Mouse (Mus musculus) cerebellum, adult 8-10 months (tissue): ENCODE data around the gene Elavl4.

Experiments
- DNase-seq: peaks from one replicate; pipeline ENCODE4 v3.0.0; 2022

The Elavl4 gene

GRCm38 (mm10) chr4:110351178-110352000 is at the start of gene Elavl4:
Elavl4 (minus strand) TSS chr4:110351909.
- peak; percentile 73 for DNase-seq

- peak; percentile 25 for DNase-seq
These were observed 45.9 kb upstream of the Elavl4 start, which contains the start of gene Agbl4 for GRCm38 (mm10) chr4:110397618-110398045. Agbl4 (plus strand) TSS chr4:110397661.

GRCm38 (mm10) chr4:110396221-110396620 is 44.5 kb upstream of the Elavl4 start:
- no peak for DNase-seq

- DNase-seq, result no peak
These were observed 8.9 kb upstream of the Elavl4 start for GRCm38 (mm10) chr4:110360568-110360967.

DNA sequence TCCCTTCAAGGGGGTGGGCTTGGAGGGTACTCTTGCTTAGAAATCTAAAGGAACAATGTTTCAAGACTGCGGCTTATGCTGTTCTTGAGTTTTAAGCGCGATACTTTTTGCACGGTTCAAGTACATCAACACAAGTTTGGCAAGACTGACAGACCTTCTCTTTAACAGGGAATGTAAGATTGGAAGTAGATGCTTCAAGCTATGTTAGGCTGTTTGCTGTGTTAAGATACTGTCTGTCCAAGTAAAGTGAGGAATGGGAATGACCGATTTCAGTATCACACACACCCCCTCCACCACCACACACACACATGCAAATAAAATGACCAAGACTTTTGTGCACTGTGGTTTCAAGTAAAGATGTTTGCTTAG is 276 bp upstream of the Elavl4 start:
- no peak for DNase-seq

- DNase-seq, result no peak
These were observed 892 bp downstream of the Elavl4 start for GRCm38 (mm10) chr4:110350856-110351177.

DNA sequence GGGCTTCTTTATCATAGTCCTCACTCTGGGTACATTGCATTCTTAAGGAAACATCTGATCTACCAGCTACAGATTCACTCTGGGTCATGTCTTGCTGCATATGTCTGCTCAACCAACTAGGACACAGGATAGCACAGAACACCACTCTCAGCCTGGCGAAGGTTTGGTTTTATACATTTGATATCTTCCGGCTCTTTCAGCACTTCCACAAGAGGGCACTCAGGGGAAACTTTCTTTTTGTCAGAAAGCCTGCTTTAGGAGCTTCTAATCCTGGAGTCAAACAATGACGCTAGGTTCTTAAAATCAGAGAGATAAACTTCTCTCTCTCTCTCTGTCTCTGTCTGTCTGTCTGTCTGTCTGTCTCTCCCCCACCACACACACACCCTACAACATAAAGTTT is 27.8 kb downstream of the Elavl4 start:
- DNase-seq, result no peak

- DNase-seq, result no peak
These were observed 39.6 kb downstream of the Elavl4 start for GRCm38 (mm10) chr4:110312126-110312525.

- DNase-seq, result no peak
These were observed 44.7 kb downstream of the Elavl4 start for GRCm38 (mm10) chr4:110306972-110307371.

GRCm38 (mm10) chr4:110306559-110306958 is 45.1 kb downstream of the Elavl4 start:
- no peak for DNase-seq

DNA sequence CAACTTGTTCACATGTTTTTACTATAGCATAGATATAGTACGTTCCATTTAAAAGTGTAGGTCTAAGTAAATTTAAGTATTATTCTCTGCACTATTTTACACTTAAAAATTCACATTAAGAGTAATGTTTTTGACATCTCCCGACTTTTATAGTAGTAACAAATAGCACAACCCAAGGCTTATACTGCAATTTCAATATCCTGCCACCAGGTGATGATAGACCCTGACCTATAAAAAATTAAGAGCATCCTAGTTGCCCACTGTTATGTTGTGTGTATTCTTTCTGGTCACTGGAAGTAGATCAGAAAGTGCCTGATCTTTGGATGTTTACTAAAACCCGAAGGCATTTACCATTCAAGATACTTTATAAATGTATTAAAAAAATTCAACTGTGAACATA is 55.9 kb downstream of the Elavl4 start:
- DNase-seq, result no peak

- no peak for DNase-seq
These were observed 58.5 kb downstream of the Elavl4 start for GRCm38 (mm10) chr4:110293238-110293637.

DNA sequence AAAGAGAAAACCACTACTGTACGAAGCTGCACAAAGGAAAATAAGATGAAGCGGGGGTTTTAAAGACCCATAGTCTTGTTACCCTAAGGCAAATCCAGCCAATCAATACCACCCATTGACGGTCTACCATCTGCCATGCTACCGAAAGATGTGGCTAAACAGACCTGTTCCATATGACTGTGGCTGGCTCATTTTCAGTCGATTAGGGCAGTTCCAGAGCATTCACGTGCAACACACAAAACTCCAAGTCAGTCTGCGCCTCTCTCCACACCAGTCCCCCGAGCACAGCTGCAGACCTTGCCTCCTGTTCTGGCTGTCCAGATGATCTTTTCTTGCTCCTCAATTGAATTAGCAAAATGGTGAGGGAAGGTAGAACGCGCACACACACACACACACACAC is 59.2 kb downstream of the Elavl4 start:
- DNase-seq, result no peak

DNA sequence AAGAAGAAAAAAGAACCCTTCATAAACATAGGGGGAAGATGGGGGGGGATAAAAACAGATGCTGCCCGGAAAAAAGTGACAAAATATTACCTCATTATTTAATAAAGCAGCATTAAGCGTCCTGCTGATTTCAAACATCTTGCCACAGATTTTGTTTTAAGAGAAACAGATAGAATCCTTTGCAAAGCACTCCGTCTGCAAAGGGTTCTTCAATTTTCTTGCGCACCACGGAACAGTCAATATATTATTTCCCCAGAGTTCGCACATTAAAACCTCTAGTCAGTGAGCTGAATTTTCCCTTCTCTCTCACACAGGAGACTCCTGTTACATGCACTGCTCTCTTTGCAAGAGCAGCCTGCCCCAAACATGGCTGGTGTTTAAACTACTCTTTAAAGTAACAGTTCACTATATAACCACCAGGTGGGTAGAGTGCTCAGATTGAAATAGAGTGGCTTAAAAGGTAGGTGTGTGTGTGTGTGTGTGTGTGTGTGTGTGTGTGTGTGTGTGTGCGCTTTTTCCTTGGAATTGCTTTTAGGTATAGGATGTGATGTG is 61.1 kb downstream of the Elavl4 start:
- peak; percentile 48 for DNase-seq

DNA sequence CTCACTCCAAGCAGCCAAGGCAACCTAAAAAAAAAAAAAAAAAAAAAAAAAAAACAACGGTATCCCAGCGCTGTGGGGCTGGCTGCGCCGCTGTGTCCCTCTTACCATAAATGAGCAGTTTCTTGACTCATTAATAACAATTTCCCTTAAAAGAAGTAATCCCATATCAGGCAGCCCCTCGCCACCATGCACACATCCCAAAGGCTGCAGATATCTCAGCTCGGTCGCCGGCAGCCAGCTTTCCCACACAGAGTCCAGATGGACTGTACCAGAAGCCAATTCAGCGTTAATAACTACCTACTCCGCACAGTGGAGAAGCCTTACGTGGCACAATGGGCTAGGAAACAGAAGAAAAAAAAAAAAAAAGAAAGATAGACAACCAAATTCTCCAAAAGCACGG is 61.7 kb downstream of the Elavl4 start:
- peak; percentile 64 for DNase-seq

- DNase-seq, result peak; percentile 73
These were observed 64.2 kb downstream of the Elavl4 start for GRCm38 (mm10) chr4:110287412-110288067.

GRCm38 (mm10) chr4:110286841-110287240 is 64.9 kb downstream of the Elavl4 start:
- no peak for DNase-seq

DNA sequence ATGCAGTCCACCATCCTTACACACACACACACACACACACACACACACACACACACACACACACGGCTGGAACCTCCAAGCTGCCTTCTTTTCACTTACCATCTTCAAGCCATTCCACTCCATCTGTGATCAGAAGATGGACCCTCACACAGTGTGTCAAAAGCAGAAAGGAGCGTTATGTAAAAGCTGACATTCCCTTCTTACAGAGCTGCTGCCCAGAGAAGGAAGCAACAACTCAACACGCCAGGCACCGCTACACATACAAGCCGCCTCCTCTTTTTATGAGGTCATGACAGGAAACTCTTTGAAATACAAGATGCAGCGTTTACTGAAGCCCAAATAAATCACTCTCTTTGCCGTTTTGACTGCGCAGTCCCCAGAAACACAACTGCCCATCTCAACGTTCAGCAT is 65.3 kb downstream of the Elavl4 start:
- peak; percentile 67 for DNase-seq

GRCm38 (mm10) chr4:110285346-110286330 is 66.1 kb downstream of the Elavl4 start:
- DNase-seq, result peak; percentile 51

- no peak for DNase-seq
These were observed 67.3 kb downstream of the Elavl4 start for GRCm38 (mm10) chr4:110284446-110284845.

DNA sequence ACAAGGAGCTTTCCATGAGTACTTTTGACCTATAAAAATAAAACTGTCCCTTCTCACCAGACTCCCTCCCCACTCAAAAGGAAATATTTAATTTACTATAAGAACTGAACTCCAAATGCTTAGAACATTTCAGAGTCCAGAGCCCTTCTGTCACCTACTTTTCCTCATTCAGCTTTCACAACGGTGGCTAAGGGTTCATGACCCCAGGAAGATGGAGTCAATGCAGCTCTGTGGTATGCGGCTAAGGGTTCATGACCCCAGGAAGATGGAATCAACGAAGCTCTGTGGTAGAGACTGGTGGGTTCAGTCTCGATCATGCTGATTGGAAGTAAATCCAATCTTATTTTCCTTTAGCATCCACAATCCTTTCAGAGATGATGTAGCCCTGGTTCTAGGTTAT is 81.7 kb downstream of the Elavl4 start:
- no peak for DNase-seq

- no peak for DNase-seq
These were observed 84.7 kb downstream of the Elavl4 start for GRCm38 (mm10) chr4:110266804-110267575.
